Mouse (Mus musculus): Measurements from ENCODE around the gene Lrrc4. TPM values are rescaled to one million over a fixed set of nuclear protein-coding genes. Genes with fewer than 3 reads are reported as not detected.

The Lrrc4 gene
- polyA plus RNA-seq, 1 experiment from 2014 or later = 6.7 TPM

Other genes starting within 250 kb of the Lrrc4 start
- gene Lep, start 228.5 kb upstream of the Lrrc4 start, polyA plus RNA-seq (2015; fragmentation: Nextera tagmentation; extraction: Ambion mirVana) = not detected in 2 replicates

All from midbrain, embryonic 16.5 days (tissue).